Mouse (Mus musculus) macrophage (primary cell): ENCODE data around the gene Slc39a7. TPM values are rescaled to one million over a fixed set of nuclear protein-coding genes. Genes with fewer than 3 reads are reported as not detected.
A peak's percentile ranks its signal among the peaks of the same experiment; 100 is the strongest.

Experiments used
- H3K27ac ChIP-seq: fragments of 350-480 bp; formaldehyde crosslinking; 2 replicates; pipeline ENCODE4 v1.9.0; 2021
- H3K36me3 ChIP-seq: fragments of 350-480 bp; formaldehyde crosslinking; 2 replicates; pipeline ENCODE4 v1.9.0; 2021; ENCODE audit errors: inconsistent target
- H3K4me3 ChIP-seq: fragments of 350-480 bp; formaldehyde crosslinking; 2 replicates; pipeline ENCODE4 v1.9.0; 2021; ENCODE audit errors: inconsistent target
- H3K79me2 ChIP-seq: fragments of 350-480 bp; formaldehyde crosslinking; 2 replicates; pipeline ENCODE4 v1.9.0; 2021; ENCODE audit errors: inconsistent target
- WGBS: methylation state at CpG from one replicate; pipeline ENCODE4 v1.1.7; 2026; ENCODE audit warnings: inconsistent platforms; ENCODE audit not compliant: missing documents; 5-methylcytosine and 5-hydroxymethylcytosine counted together
- polyA plus RNA-seq: library from polyadenylated mRNA; stranded (reverse); fragments of 250-400 nt; gene quantifications from 3 replicates; pipeline ENCODE4 v1.2.4, GENCODE M21; 2018; ENCODE audit warnings: inconsistent platforms

Slc39a7 gene
- polyA plus RNA-seq, 1 experiment from 2014 or later, result 67.7 TPM

- Histone ChIP-seq H3K36me3 (peaks cover 31% of the 10 kb centered on the region), H3K4me3 (no peak overlapping the region), H3K27ac (no peak overlapping the region), H3K79me2 (no peaks in the 10 kb centered on the region; the same call in 1 of the 2 replicates)
- WGBS, result 87% methylated on average over 7 of the region's 7 CpGs
Observed at GRCm38 (mm10) chr17:34037241-34037640, 5.8 kb upstream of the Slc39a7 start.

- H3K36me3 ChIP-seq, result peaks cover 31% of the 10 kb centered on the region
- no peak overlapping the region for H3K4me3 ChIP-seq
- no peaks in the 10 kb centered on the region; the same call in 1 of the 2 replicates for H3K79me2 ChIP-seq
- 89% methylated on average over 9 of the region's 10 CpGs for WGBS
- H3K27ac ChIP-seq, result no peak overlapping the region
Observed at GRCm38 (mm10) chr17:34036647-34037046, 5.2 kb upstream of the Slc39a7 start.

GRCm38 (mm10) chr17:34035517-34035916 is 4.0 kb upstream of the Slc39a7 start:
- peaks cover 8% of the 10 kb centered on the region for H3K79me2 ChIP-seq
- H3K27ac ChIP-seq, result no peak overlapping the region
- peaks cover 31% of the 10 kb centered on the region for H3K36me3 ChIP-seq
- no peak overlapping the region for H3K4me3 ChIP-seq
- 96% methylated on average over 6 of the region's 9 CpGs for WGBS

GRCm38 (mm10) chr17:34034064-34034463 is 2.6 kb upstream of the Slc39a7 start:
- H3K36me3 ChIP-seq, result peaks cover 42% of the 10 kb centered on the region
- no peak overlapping the region for H3K27ac ChIP-seq
- H3K4me3 ChIP-seq, result no peak overlapping the region
- WGBS, result 74% methylated on average over 10 of the region's 10 CpGs
- peaks cover 23% of the 10 kb centered on the region for H3K79me2 ChIP-seq

- peaks cover 48% of the 10 kb centered on the region for H3K36me3 ChIP-seq
- H3K79me2 ChIP-seq, result peaks cover 28% of the 10 kb centered on the region
- peak overlapping the region; percentile 63 for H3K27ac ChIP-seq
- H3K4me3 ChIP-seq, result peak overlapping the region; percentile 65; the same call in 1 of the 2 replicates
- 72% methylated on average over 9 of the region's 9 CpGs for WGBS
Observed at GRCm38 (mm10) chr17:34033441-34033840, 2.0 kb upstream of the Slc39a7 start.

GRCm38 (mm10) chr17:34032806-34033205 is 1.3 kb upstream of the Slc39a7 start:
- Histone ChIP-seq H3K4me3 (peak overlapping the region; percentile 65), H3K79me2 (peaks cover 28% of the 10 kb centered on the region), H3K36me3 (peaks cover 46% of the 10 kb centered on the region), H3K27ac (peak overlapping the region; percentile 63)
- 5% methylated on average over 9 of the region's 9 CpGs for WGBS

GRCm38 (mm10) chr17:34032174-34032632 is 721 bp upstream of the Slc39a7 start:
- Histone ChIP-seq H3K79me2 (peaks cover 28% of the 10 kb centered on the region), H3K27ac (peak overlapping the region; percentile 63), H3K4me3 (peak overlapping the region; percentile 65), H3K36me3 (peaks cover 40% of the 10 kb centered on the region)
- WGBS, result under 1% methylated on average over 43 of the region's 48 CpGs

GRCm38 (mm10) chr17:34030861-34031326 is 588 bp downstream of the Slc39a7 start:
- peak overlapping the region; percentile 92 for H3K27ac ChIP-seq
- peaks cover 27% of the 10 kb centered on the region for H3K36me3 ChIP-seq
- peaks cover 28% of the 10 kb centered on the region for H3K79me2 ChIP-seq
- 3% methylated on average over 18 of the region's 20 CpGs for WGBS
- peak overlapping the region; percentile 96 for H3K4me3 ChIP-seq

GRCm38 (mm10) chr17:34029890-34030595 is 1.4 kb downstream of the Slc39a7 start:
- H3K4me3 ChIP-seq, result peak overlapping the region; percentile 96
- WGBS, result 92% methylated on average over 21 of the region's 21 CpGs
- peak overlapping the region; percentile 92 for H3K27ac ChIP-seq
- peaks cover 28% of the 10 kb centered on the region for H3K79me2 ChIP-seq
- peaks cover 19% of the 10 kb centered on the region for H3K36me3 ChIP-seq

- H3K27ac ChIP-seq, result no peak overlapping the region
- WGBS, result 77% methylated on average over 18 of the region's 18 CpGs
- peaks cover 28% of the 10 kb centered on the region for H3K79me2 ChIP-seq
- peaks cover 18% of the 10 kb centered on the region for H3K36me3 ChIP-seq
- H3K4me3 ChIP-seq, result no peak overlapping the region
Observed at GRCm38 (mm10) chr17:34029150-34029889, 2.2 kb downstream of the Slc39a7 start.

- H3K36me3 ChIP-seq, result peaks cover 18% of the 10 kb centered on the region
- no peak overlapping the region for H3K4me3 ChIP-seq
- H3K27ac ChIP-seq, result no peak overlapping the region
- peaks cover 28% of the 10 kb centered on the region for H3K79me2 ChIP-seq
- WGBS, result 95% methylated on average over 13 of the region's 17 CpGs
Observed at GRCm38 (mm10) chr17:34028501-34029149, 2.9 kb downstream of the Slc39a7 start.

- WGBS, result 2% methylated on average over 43 of the region's 49 CpGs
Observed at GRCm38 (mm10) chr17:34027656-34028223, 3.7 kb downstream of the Slc39a7 start, which contains the start of gene H2-Ke6. Gene H2-Ke6 (minus strand): TSS chr17:34028060.

GRCm38 (mm10) chr17:34026917-34027655 is 4.4 kb downstream of the Slc39a7 start:
- 14% methylated on average over 34 of the region's 36 CpGs for whole genome bisulfite sequencing
- peaks cover 22% of the 10 kb centered on the region for H3K36me3 ChIP-seq
- H3K27ac ChIP-seq, result no peak overlapping the region
- H3K79me2 ChIP-seq, result peaks cover 28% of the 10 kb centered on the region
- H3K4me3 ChIP-seq, result peak overlapping the region; percentile 16; the same call in 1 of the 2 replicates

More at GRCm38 (mm10) chr17:34027656-34028223, 3.7 kb downstream of the Slc39a7 start, which contains the start of gene H2-Ke6:
- Histone ChIP-seq H3K79me2 (peaks cover 28% of the 10 kb centered on the region), H3K36me3 (peaks cover 22% of the 10 kb centered on the region), H3K4me3 (peak within 1 kb of the TSS; percentile 36), H3K27ac (no peak within 1 kb of the TSS)
